ENCODE assay signal across 8 mouse cellular contexts in genomic region chr3:75954185-75954584, GRCm38 (mm10). TPM values are rescaled to one million over a fixed set of nuclear protein-coding genes. Genes with fewer than 3 reads are reported as not detected.
A peak's percentile ranks its signal among the peaks of the same experiment; 100 is the strongest.
DNase-seq lines count a peak whose midpoint lies in the region; ATAC-seq lines count a peak whose summit lies in the region.

No protein-coding gene starts in this region.

- H3K27me3 ChIP-seq in lung, embryonic 16.5 days (ENCODE audit: control insufficient read depth, insufficient read depth, low read depth, low read length) = no peaks in the 10 kb centered on the region
- H3K27me3 ChIP-seq in embryonic facial prominence, embryonic 15.5 days = no peaks in the 10 kb centered on the region
- H3K27me3 ChIP-seq in neural tube, embryonic 12.5 days (replicated peaks) = no peaks in the 10 kb centered on the region

- H3K36me3 ChIP-seq in lung, embryonic 16.5 days (ENCODE audit: control insufficient read depth, insufficient read depth, low read length) = no peaks in the 10 kb centered on the region
- no peaks in the 10 kb centered on the region for H3K36me3 ChIP-seq in embryonic facial prominence, embryonic 15.5 days
- H3K36me3 ChIP-seq in neural tube, embryonic 12.5 days = no peaks in the 10 kb centered on the region

- no peak for DNase-seq in lung, postnatal 14 days
- DNase-seq in kidney, postnatal 14 days = peak; percentile 10
- DNase-seq in frontal cortex, postnatal 36 days (ENCODE audit: low spot score in 2 of 2) = no peak
- no peak for DNase-seq in layer of hippocampus, postnatal 14 days (ENCODE audit: low spot score in 2 of 2)
- DNase-seq in gastrocnemius, postnatal 14 days = no peak

- H3K4me3 ChIP-seq in lung, embryonic 16.5 days (ENCODE audit: low read length) = peak overlapping the region; percentile 86
- H3K4me3 ChIP-seq in embryonic facial prominence, embryonic 15.5 days (replicated peaks) = peak overlapping the region; percentile 83
- peak overlapping the region; percentile 23 for H3K4me3 ChIP-seq in neural tube, embryonic 12.5 days

- no peak overlapping the region for H3K27ac ChIP-seq in lung, embryonic 16.5 days (ENCODE audit: low read length)
- no peak overlapping the region for H3K27ac ChIP-seq in embryonic facial prominence, embryonic 15.5 days (replicated peaks)
- H3K27ac ChIP-seq in neural tube, embryonic 12.5 days = no peak overlapping the region

- ATAC-seq in lung, embryonic 16.5 days (ENCODE audit: low read depth) = no peak
- ATAC-seq in embryonic facial prominence, embryonic 15.5 days (ENCODE audit: insufficient number of reproducible peaks, low FRiP score, low TSS enrichment, low read depth) = no peak
- ATAC-seq in neural tube, embryonic 12.5 days (ENCODE audit: low FRiP score, low read depth) = no peak

- peak overlapping the region; percentile 89 for H3K4me2 ChIP-seq in lung, embryonic 16.5 days (ENCODE audit: low read depth, low read length)
- H3K4me2 ChIP-seq in embryonic facial prominence, embryonic 15.5 days (replicated peaks) = peak overlapping the region; percentile 76
- H3K4me2 ChIP-seq in neural tube, embryonic 12.5 days (replicated peaks) = peak overlapping the region; percentile 82

- WGBS in lung, embryonic 16.5 days = 33% methylated on average over 3 of the region's 3 CpGs
- WGBS in embryonic facial prominence, embryonic 15.5 days = 25% methylated on average over 3 of the region's 3 CpGs
- whole genome bisulfite sequencing in neural tube, embryonic 12.5 days = 66% methylated on average over 3 of the region's 3 CpGs

- intact Hi-C loops in gastrocnemius, postnatal 14 days (cut with DNase I; ENCODE audit: low total_unique reads) = no loop called here

- no peaks in the 10 kb centered on the region for H3K9me3 ChIP-seq in lung, embryonic 16.5 days (ENCODE audit: control insufficient read depth, low read length)
- H3K9me3 ChIP-seq in embryonic facial prominence, embryonic 15.5 days (replicated peaks) = no peaks in the 10 kb centered on the region
- H3K9me3 ChIP-seq in neural tube, embryonic 12.5 days = no peaks in the 10 kb centered on the region

- peak overlapping the region; percentile 27; the same call in 1 of the 2 replicates for H3K9ac ChIP-seq in lung, embryonic 16.5 days (ENCODE audit: low read length)
- no peak overlapping the region for H3K9ac ChIP-seq in embryonic facial prominence, embryonic 15.5 days
- H3K9ac ChIP-seq in neural tube, embryonic 12.5 days = peak overlapping the region; percentile 38; the same call in 1 of the 2 replicates

- peaks cover 16% of the 10 kb centered on the region for H3K4me1 ChIP-seq in lung, embryonic 16.5 days (replicated peaks; ENCODE audit: control insufficient read depth, insufficient read depth, low read length)
- peaks cover 23% of the 10 kb centered on the region for H3K4me1 ChIP-seq in embryonic facial prominence, embryonic 15.5 days
- H3K4me1 ChIP-seq in neural tube, embryonic 12.5 days = peaks cover 35% of the 10 kb centered on the region

RNA-seq across cellular contexts. Expression of gene Golim4, which starts 2.6 kb away (rescaled TPM):
- polyA plus RNA-seq in lung, embryonic 16.5 days (2015; fragmentation: Nextera tagmentation; extraction: Ambion mirVana) = 49.2 and 51.9 TPM in 2 replicates
- 61.5 and 68.2 TPM in 2 replicates for polyA plus RNA-seq in embryonic facial prominence, embryonic 15.5 days (2015; fragmentation: Nextera tagmentation; extraction: Ambion mirVana)
- 56.1 and 61.8 TPM in 2 replicates for polyA plus RNA-seq in neural tube, embryonic 12.5 days (2016; fragmentation: Nextera tagmentation; extraction: Ambion mirVana)
- 10 to 100 TPM; 26.3 to 27.6 TPM for total RNA-seq in layer of hippocampus, postnatal 14 days (2021)
- total RNA-seq in gastrocnemius, postnatal 14 days (2021) = 10 to 100 TPM; 22.9 to 31.1 TPM

Comparison
In these comparisons a context has a peak if more than half of its experiments do, and no peak if none do; other contexts are left out.
1. H3K4me3 ChIP-seq: peak in every context shown above with its lines; median percentile 86 in lung, embryonic 16.5 days; 83 in embryonic facial prominence, embryonic 15.5 days; 23 in neural tube, embryonic 12.5 days.